Mouse (Mus musculus) liver, embryonic 11.5 days (tissue): ENCODE results near the gene Gipc2. TPM values are rescaled to one million over a fixed set of nuclear protein-coding genes. Genes with fewer than 3 reads are reported as not detected.

Source experiments
- ATAC-seq: fragments of 200-750 bp; cut with Nextera tagmentation; replicated peaks from 2 replicates; pipeline ENCODE4 v1.8.0; 2017; ENCODE audit warnings: moderate number of reproducible peaks, mild to moderate bottlenecking, moderate TSS enrichment, moderate library complexity; ENCODE audit not compliant: low FRiP score
- DNase-seq: peaks from one replicate; pipeline ENCODE4 v3.0.0-alpha.2; 2017; ENCODE audit warnings: low spot score
- H3K27ac ChIP-seq: fragments of 300-500 bp; sonication (generic); 2 replicates; pipeline ENCODE4 v1.5.1; 2014; ENCODE audit warnings: mild to moderate bottlenecking, low read depth, low read length, control low read depth
- H3K27me3 ChIP-seq: fragments of 300-500 bp; sonication (generic); replicated peaks from 2 replicates; pipeline ENCODE4 v1.6.1; 2014; ENCODE audit warnings: low read length, mixed read lengths; ENCODE audit not compliant: control insufficient read depth, insufficient read depth
- H3K36me3 ChIP-seq: fragments of 300-500 bp; sonication (generic); 2 replicates; pipeline ENCODE4 v1.6.1; 2014; ENCODE audit warnings: mild to moderate bottlenecking, low read length, moderate library complexity, mixed read lengths; ENCODE audit not compliant: control insufficient read depth, insufficient read depth
- H3K4me1 ChIP-seq: fragments of 300-500 bp; sonication (generic); replicated peaks from 2 replicates; pipeline ENCODE4 v1.6.1; 2014; ENCODE audit warnings: low read length, mixed read lengths; ENCODE audit not compliant: control insufficient read depth, insufficient read depth
- H3K4me2 ChIP-seq: fragments of 300-500 bp; sonication (generic); 2 replicates; pipeline ENCODE4 v1.6.1; 2014; ENCODE audit warnings: mild to moderate bottlenecking, control low read depth, moderate library complexity
- H3K4me3 ChIP-seq: fragments of 300-500 bp; sonication (generic); 2 replicates; pipeline ENCODE4 v1.5.1; 2014; ENCODE audit warnings: low read depth, low read length, control low read depth
- H3K9ac ChIP-seq: fragments of 300-500 bp; sonication (generic); 2 replicates; pipeline ENCODE4 v1.6.1; 2014; ENCODE audit warnings: low read depth, low read length, control low read depth
- H3K9me3 ChIP-seq: fragments of 300-500 bp; sonication (generic); 2 replicates; pipeline ENCODE4 v1.6.1; 2016; ENCODE audit warnings: low read length, inconsistent platforms, mixed read lengths; ENCODE audit not compliant: control insufficient read depth
- WGBS: fragments of 180-500 bp; shearing (Covaris S2); extraction: QIAGEN DNeasy Blood & Tissue Kit; methylation state at CpG from one replicate; pipeline ENCODE4 v1.1.7; 2014; 5-methylcytosine and 5-hydroxymethylcytosine counted together
- polyA plus RNA-seq: library from polyadenylated mRNA; unstranded; fragments of >200 nt; fragmentation: Nextera tagmentation; extraction: Ambion mirVana; gene quantifications from 2 replicates; pipeline ENCODE4 v1.2.1, GENCODE M21; 2014

Gipc2 gene
- polyA plus RNA-seq, 1 experiment from 2014 or later = 12.1 TPM

DNA sequence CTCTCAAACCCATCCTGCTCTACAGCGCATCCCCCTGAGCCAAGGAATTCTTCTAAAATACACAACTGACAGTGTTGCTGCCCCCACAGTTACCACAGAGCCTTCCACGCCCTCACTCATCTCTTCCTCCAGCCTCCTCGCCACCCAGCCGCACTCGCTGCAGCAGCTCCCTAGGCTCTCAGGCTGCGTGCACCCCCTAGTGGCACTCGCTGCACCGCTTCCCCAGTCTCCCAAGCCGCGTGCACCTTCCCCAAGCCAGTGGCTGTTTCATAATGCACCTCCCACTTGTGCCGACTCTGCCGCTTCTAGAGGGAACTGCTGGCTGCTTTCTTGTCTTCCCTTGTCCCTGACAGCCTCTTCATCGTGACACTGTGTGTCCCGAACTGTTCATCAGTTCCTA, 60.7 kb downstream of the Gipc2 start:
- Histone ChIP-seq H3K9me3 (no peaks in the 10 kb centered on the region), H3K36me3 (no peaks in the 10 kb centered on the region), H3K4me2 (peak overlapping the region; percentile 56), H3K27ac (no peak overlapping the region), H3K4me1 (peaks cover 11% of the 10 kb centered on the region), H3K9ac (no peak overlapping the region), H3K27me3 (peaks cover 27% of the 10 kb centered on the region), H3K4me3 (no peak overlapping the region; the same call in 1 of the 2 replicates)
- DNase-seq (peak; percentile 79), ATAC-seq (peak; percentile 70)
- WGBS = 4% methylated on average over 14 of the region's 14 CpGs

DNA sequence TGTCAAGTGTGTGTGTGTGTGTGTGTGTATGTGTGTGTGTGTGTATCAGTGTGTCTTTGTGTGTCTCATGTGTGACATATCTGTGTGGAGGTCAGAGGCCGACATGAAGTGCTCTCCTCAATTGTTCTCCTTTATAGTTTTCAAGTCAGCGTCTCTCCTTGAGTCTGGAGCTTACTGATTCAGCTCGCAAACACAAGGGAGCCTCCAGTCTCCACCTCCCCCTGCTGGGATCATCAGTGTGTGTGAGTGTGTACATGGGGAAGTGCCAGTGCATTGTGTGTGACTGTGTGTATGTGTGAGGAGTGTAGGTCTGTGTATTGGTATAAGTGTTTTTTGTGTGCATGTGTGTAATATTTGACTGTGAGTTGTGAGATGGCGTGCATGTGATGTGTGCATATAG, 62.6 kb downstream of the Gipc2 start:
- Histone ChIP-seq H3K4me2 (no peak overlapping the region), H3K4me3 (no peak overlapping the region), H3K4me1 (peaks cover 11% of the 10 kb centered on the region), H3K27ac (no peak overlapping the region), H3K9ac (no peak overlapping the region), H3K27me3 (peaks cover 27% of the 10 kb centered on the region), H3K36me3 (no peaks in the 10 kb centered on the region), H3K9me3 (no peaks in the 10 kb centered on the region)
- DNase-seq (no peak), ATAC-seq (no peak)
- whole genome bisulfite sequencing = 93% methylated on average over 4 of the region's 4 CpGs

DNA sequence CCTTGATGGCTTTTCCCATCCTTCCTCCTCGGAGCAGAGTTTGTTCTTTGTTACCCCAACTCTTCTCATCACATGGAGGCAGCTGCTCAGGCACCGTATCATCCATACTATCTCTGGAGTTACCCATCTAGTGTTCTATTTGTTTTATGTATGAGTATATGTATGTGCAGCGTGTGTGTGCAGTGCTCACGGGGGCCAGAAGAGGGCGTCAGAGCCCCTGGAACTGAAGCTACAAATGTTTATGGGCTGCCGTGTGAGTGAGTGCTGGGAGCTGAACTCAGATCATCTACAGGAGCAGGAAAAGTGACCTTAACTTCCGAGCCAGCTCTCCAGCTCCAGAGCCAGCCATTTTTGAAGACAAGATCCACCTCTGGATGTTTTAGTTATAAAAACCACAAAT, 64.6 kb downstream of the Gipc2 start:
- no peak overlapping the region for H3K4me3 ChIP-seq
- no peak for DNase-seq
- H3K9ac ChIP-seq = no peak overlapping the region
- H3K4me2 ChIP-seq = no peak overlapping the region
- no peaks in the 10 kb centered on the region for H3K9me3 ChIP-seq
- H3K36me3 ChIP-seq = no peaks in the 10 kb centered on the region
- peaks cover 12% of the 10 kb centered on the region for H3K27me3 ChIP-seq
- WGBS = 94% methylated on average over 7 of the region's 7 CpGs
- peaks cover 1% of the 10 kb centered on the region for H3K4me1 ChIP-seq
- no peak overlapping the region for H3K27ac ChIP-seq
- no peak for ATAC-seq

DNA sequence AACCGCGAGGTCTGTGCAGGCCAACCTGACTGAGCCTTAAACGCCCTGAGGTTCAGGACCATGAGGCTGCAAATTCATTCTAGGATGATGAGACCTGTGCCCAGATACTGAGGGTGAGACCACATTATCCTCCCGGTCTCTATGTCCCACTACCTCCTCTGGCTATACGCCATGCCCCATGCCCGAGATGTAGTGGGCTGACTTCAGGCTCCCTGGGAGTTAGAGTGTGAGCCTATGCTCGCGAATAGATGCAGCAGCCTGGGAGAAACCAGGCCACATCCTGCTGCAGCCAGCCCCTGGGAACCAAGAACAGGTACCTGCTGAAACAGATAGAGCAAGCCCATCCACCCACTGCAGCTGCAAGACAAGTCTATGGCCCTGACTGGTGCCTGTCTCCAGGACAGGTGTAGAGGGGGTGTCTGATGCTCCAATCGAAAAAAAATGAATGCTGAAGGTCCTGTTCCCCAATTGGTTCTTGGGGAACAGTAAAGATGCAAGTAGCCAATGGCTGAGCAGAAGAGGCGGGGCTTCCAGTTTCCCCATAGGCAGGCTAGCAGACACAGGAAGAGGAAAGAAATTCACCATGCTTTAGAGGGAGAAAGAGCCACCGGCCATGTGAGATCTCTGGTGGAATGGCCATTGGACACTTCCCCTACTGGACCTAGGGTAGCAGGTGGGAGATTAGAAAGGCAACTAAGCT, 65.8 kb downstream of the Gipc2 start:
- no peak overlapping the region for H3K27ac ChIP-seq
- WGBS = 47% methylated on average over 11 of the region's 11 CpGs
- no peak overlapping the region for H3K4me2 ChIP-seq
- H3K27me3 ChIP-seq = peaks cover 1% of the 10 kb centered on the region
- H3K36me3 ChIP-seq = no peaks in the 10 kb centered on the region
- H3K4me3 ChIP-seq = no peak overlapping the region
- ATAC-seq (peak; percentile 54), DNase-seq (no peak)
- H3K9me3 ChIP-seq = no peaks in the 10 kb centered on the region
- H3K9ac ChIP-seq = no peak overlapping the region
- no peaks in the 10 kb centered on the region for H3K4me1 ChIP-seq

DNA sequence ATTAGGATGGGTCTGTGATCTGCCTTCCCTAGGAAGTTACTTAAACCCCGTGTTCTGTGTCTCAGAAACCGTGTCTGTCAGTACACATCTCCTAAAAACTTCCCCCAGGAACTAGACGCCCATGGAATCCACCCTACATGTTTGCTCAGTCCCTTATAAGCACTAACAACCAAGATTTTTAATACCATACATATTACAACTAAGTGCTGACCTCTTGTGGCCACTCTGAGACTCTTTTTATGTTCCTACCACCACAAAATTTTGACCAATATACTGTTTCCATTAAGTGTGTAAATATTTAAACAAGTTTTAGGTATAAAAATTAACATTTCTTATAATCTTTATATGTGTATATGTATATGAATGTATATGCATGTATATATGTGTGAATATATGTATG, 71.0 kb downstream of the Gipc2 start:
- Histone ChIP-seq H3K27ac (no peak overlapping the region), H3K4me1 (no peaks in the 10 kb centered on the region), H3K9ac (no peak overlapping the region), H3K36me3 (no peaks in the 10 kb centered on the region), H3K4me2 (no peak overlapping the region), H3K9me3 (no peaks in the 10 kb centered on the region), H3K27me3 (peaks cover 2% of the 10 kb centered on the region; the same call in 1 of the 2 replicates), H3K4me3 (no peak overlapping the region)
- no peak for DNase-seq
- no peak for ATAC-seq
- WGBS = 4% methylated on average over 3 of the region's 3 CpGs

DNA sequence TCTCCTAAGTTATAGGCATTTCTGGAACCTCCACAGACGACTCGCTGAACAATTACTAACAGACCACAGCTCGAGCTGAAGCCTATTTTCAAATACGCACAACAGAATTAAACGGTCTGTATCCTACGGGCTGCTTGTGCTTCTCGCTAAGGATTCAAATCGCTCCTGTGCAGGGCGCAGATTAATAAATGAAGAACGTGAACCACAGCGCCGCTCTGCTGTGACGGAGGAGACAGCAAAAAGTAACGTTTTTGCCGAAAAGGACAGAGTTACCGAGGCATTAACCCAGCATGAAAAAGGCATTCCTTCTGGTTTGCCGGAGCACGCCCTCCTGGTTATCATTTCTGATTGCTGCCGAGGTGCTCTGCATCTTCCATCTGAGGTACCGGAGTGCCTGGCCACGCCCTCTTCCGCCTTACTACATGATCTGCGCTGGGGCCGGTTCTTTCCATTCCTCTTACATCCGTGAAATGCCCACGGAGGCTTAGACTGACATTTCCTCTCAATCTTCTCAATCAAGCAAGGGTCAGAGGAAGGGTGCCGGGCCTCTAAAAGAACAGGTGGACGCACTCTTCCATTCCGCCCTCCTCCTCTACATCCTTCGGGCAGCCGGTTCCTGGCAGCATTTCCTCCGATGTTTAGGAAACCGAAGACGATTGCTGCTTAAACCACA, 73.5 kb downstream of the Gipc2 start:
- peak overlapping the region; percentile 19; the same call in 1 of the 2 replicates for H3K4me3 ChIP-seq
- no peaks in the 10 kb centered on the region for H3K4me1 ChIP-seq
- H3K4me2 ChIP-seq = peak overlapping the region; percentile 46
- ATAC-seq = no peak
- H3K27ac ChIP-seq = no peak overlapping the region
- no peak for DNase-seq
- no peak overlapping the region for H3K9ac ChIP-seq
- no peaks in the 10 kb centered on the region for H3K36me3 ChIP-seq
- no peaks in the 10 kb centered on the region for H3K9me3 ChIP-seq
- peaks cover 2% of the 10 kb centered on the region; the same call in 1 of the 2 replicates for H3K27me3 ChIP-seq
- 50% methylated on average over 34 of the region's 34 CpGs for WGBS

DNA sequence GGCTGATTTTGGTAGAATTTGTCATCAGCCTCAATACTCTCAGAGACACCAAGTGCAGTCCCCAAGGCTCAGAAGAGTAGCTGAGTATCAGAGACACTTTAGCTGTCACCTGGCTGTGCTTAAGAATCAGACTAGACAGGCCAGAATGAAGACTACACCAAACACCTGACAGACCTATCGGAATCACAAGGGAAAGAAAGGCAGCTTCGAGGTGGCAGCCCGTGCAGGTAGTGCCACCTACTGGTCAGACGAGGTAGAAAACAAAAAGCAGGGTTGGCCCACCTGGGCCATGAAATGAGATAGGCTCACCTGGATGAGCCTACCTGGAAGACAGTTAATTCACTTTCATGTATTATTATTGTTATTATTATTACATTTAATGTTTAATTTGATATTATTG, 76.9 kb downstream of the Gipc2 start:
- 15% methylated on average over 4 of the region's 4 CpGs for WGBS
- no peak overlapping the region for H3K27ac ChIP-seq
- peak; percentile 54; the same call in 1 of the 2 replicates for ATAC-seq
- H3K4me3 ChIP-seq = no peak overlapping the region
- DNase-seq = no peak
- H3K9ac ChIP-seq = no peak overlapping the region
- no peaks in the 10 kb centered on the region for H3K4me1 ChIP-seq
- no peak overlapping the region for H3K4me2 ChIP-seq
- H3K9me3 ChIP-seq = no peaks in the 10 kb centered on the region
- H3K27me3 ChIP-seq = peaks cover 2% of the 10 kb centered on the region; the same call in 1 of the 2 replicates
- H3K36me3 ChIP-seq = no peaks in the 10 kb centered on the region

DNA sequence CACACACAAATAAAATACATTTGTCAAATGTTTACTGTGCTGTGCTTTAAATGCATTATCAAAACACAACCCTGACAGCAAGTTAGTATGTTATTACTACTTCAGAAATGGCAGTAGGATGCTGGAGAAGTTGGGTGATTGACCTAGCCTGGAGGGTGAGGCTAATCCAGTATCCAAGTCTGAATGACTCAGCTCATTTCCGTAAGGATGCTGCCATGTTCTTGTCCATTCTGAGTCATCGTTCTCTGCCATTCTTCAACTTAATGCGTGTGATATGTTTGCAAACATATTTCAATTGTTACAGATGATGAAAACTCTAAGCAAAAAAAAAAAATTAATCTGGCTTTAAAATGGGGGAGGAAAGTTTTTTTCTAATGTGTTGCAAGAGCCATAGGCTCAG, 84.6 kb downstream of the Gipc2 start:
- Histone ChIP-seq H3K4me3 (no peak overlapping the region), H3K4me1 (no peaks in the 10 kb centered on the region), H3K27ac (no peak overlapping the region), H3K27me3 (no peaks in the 10 kb centered on the region), H3K9ac (no peak overlapping the region), H3K9me3 (no peaks in the 10 kb centered on the region), H3K36me3 (no peaks in the 10 kb centered on the region), H3K4me2 (no peak overlapping the region)
- no peak for DNase-seq
- WGBS = 86% methylated on average over 3 of the region's 3 CpGs
- ATAC-seq = no peak

DNA sequence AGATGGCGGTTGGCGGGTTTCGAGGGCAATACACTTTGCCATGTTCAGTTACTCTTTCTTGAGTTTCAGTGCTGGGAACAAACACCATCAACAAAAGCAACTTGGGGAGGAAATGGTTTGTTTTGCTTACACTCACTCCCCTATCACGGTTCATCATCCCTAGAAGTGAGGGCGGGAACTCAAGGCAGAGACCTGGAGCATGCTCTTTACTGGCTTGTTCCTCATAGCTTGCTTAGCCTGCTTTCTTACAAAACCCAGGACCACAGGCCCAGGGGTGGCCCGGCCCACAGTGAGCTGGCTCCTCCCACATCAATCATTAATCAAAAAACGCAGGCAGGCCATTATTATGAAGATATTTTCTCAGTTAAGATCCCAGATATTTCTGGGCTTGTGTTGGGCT, 89.9 kb downstream of the Gipc2 start:
- Histone ChIP-seq H3K9ac (no peak overlapping the region), H3K4me3 (no peak overlapping the region), H3K4me1 (no peaks in the 10 kb centered on the region), H3K4me2 (no peak overlapping the region), H3K27me3 (no peaks in the 10 kb centered on the region; the same call in 1 of the 2 replicates), H3K27ac (no peak overlapping the region), H3K36me3 (no peaks in the 10 kb centered on the region), H3K9me3 (no peaks in the 10 kb centered on the region)
- ATAC-seq = no peak
- WGBS = 77% methylated on average over 7 of the region's 7 CpGs
- DNase-seq = no peak
